ENCODE assay signal across 11 mouse cellular contexts in genomic region chr8:104510134-104510533, GRCm38 (mm10). TPM values are rescaled to one million over a fixed set of nuclear protein-coding genes. Genes with fewer than 3 reads are reported as not detected.
DNase-seq lines count a peak whose midpoint lies in the region; ATAC-seq lines count a peak whose summit lies in the region.
"Had no signal": no experiment of that assay in that cellular context is flagged by ENCODE, and none has a peak within 500 bp of the region (broad histone marks: within the 10 kb centered on the region; RNA-seq: fewer than 3 reads in every experiment).

No protein-coding gene starts in this region.

- H3K9ac ChIP-seq in heart, embryonic 14.5 days (ENCODE audit: low read length), result no peak overlapping the region
- H3K9ac ChIP-seq in embryonic facial prominence, embryonic 14.5 days (ENCODE audit: low read depth, low read length), result no peak overlapping the region
- no peak overlapping the region for H3K9ac ChIP-seq in hindbrain, embryonic 16.5 days (ENCODE audit: low read depth, low read length)
- no peak overlapping the region for H3K9ac ChIP-seq in midbrain, embryonic 14.5 days (replicated peaks; ENCODE audit: low read length)

- peaks cover 39% of the 10 kb centered on the region for H3K36me3 ChIP-seq in heart, embryonic 14.5 days (ENCODE audit: control insufficient read depth, insufficient read depth, low read length)
- peaks cover 25% of the 10 kb centered on the region for H3K36me3 ChIP-seq in embryonic facial prominence, embryonic 14.5 days (ENCODE audit: control insufficient read depth, insufficient read depth, low read length)
- peaks cover 15% of the 10 kb centered on the region for H3K36me3 ChIP-seq in hindbrain, embryonic 16.5 days (ENCODE audit: control insufficient read depth, insufficient read depth, low read length)
- peaks cover 28% of the 10 kb centered on the region for H3K36me3 ChIP-seq in midbrain, embryonic 14.5 days (ENCODE audit: control insufficient read depth, insufficient read depth, low read length)

- H3K4me2 ChIP-seq in heart, embryonic 14.5 days (ENCODE audit: low read length), result peak overlapping the region; percentile 89
- H3K4me2 ChIP-seq in embryonic facial prominence, embryonic 14.5 days (ENCODE audit: low read depth, low read length), result peak overlapping the region; percentile 99; the same call in 1 of the 2 replicates
- peak overlapping the region; percentile 100 for H3K4me2 ChIP-seq in hindbrain, embryonic 16.5 days (ENCODE audit: low read length)
- peak overlapping the region; percentile 100 for H3K4me2 ChIP-seq in midbrain, embryonic 14.5 days (ENCODE audit: low read length)

- ATAC-seq in heart, embryonic 14.5 days (ENCODE audit: insufficient number of reproducible peaks, insufficient read depth, low FRiP score, low read depth), result no peak
- ATAC-seq in embryonic facial prominence, embryonic 14.5 days (ENCODE audit: low read depth), result no peak
- ATAC-seq in hindbrain, embryonic 16.5 days, result peak; percentile 19
- no peak for ATAC-seq in midbrain, embryonic 14.5 days (ENCODE audit: low FRiP score, low TSS enrichment)
- ATAC-seq in erythroid progenitor cell, adult 5-6 weeks (replicated peaks; ENCODE audit: low FRiP score, poor library complexity, severe bottlenecking), result no peak

- 72% methylated on average over 3 of the region's 3 CpGs for WGBS in heart, embryonic 14.5 days
- WGBS in embryonic facial prominence, embryonic 14.5 days, result 77% methylated on average over 3 of the region's 3 CpGs
- 86% methylated on average over 3 of the region's 3 CpGs for WGBS in hindbrain, embryonic 16.5 days
- WGBS in midbrain, embryonic 14.5 days, result 87% methylated on average over 3 of the region's 3 CpGs

- peaks cover 3% of the 10 kb centered on the region in 2 experiments; a peak in 2 of 4 replicates for H3K4me1 ChIP-seq in heart, embryonic 14.5 days (ENCODE audit: control insufficient read depth in 2 of 2, insufficient read depth in 2 of 2, low read length in 2 of 2)
- no peaks in the 10 kb centered on the region for H3K4me1 ChIP-seq in embryonic facial prominence, embryonic 14.5 days (ENCODE audit: control insufficient read depth, insufficient read depth, low read length)
- H3K4me1 ChIP-seq in hindbrain, embryonic 16.5 days (ENCODE audit: control insufficient read depth, insufficient read depth, low read depth, low read length), result peaks cover 3% of the 10 kb centered on the region
- H3K4me1 ChIP-seq in midbrain, embryonic 14.5 days (ENCODE audit: control insufficient read depth, insufficient read depth, low read length), result peaks cover 11% of the 10 kb centered on the region; the same call in 1 of the 2 replicates

- H3K9me3 ChIP-seq in heart, embryonic 14.5 days (ENCODE audit: control insufficient read depth, low read length), result no peaks in the 10 kb centered on the region
- 0 out of 2 replicates have a peak, but pooled peaks cover 5% of the 10 kb centered on the region for H3K9me3 ChIP-seq in embryonic facial prominence, embryonic 14.5 days (ENCODE audit: control insufficient read depth, low read length)
- no peaks in the 10 kb centered on the region for H3K9me3 ChIP-seq in hindbrain, embryonic 16.5 days (ENCODE audit: control insufficient read depth, low read length)
- H3K9me3 ChIP-seq in midbrain, embryonic 14.5 days (ENCODE audit: control insufficient read depth, low read length), result no peaks in the 10 kb centered on the region

- intact Hi-C loops in heart, postnatal 10 days (cut with DNase I), result loop anchor here (5.0 kb wide), 1 partner anchor 168 kb away; no protein-coding TSS in a partner anchor

- no peak for DNase-seq in heart, postnatal 10 days
- no peak for DNase-seq in embryonic facial prominence, embryonic 14.5 days (ENCODE audit: low spot score)
- no peak for DNase-seq in midbrain, embryonic 14.5 days
- no peak for DNase-seq in thymus, postnatal 25 days
- DNase-seq in cerebellum, postnatal 10 days, result no peak

- H3K27ac ChIP-seq in heart, embryonic 14.5 days (replicated peaks in 1 of 2; ENCODE audit: control insufficient read depth in 1 of 2, insufficient read depth in 1 of 2, low read depth in 2 of 2, low read length in 2 of 2), result no peak overlapping the region
- H3K27ac ChIP-seq in embryonic facial prominence, embryonic 14.5 days (replicated peaks; ENCODE audit: low read depth, low read length), result no peak overlapping the region
- no peak overlapping the region for H3K27ac ChIP-seq in hindbrain, embryonic 16.5 days (ENCODE audit: low read depth, low read length)
- H3K27ac ChIP-seq in midbrain, embryonic 14.5 days (replicated peaks; ENCODE audit: low read depth, low read length), result no peak overlapping the region
- H3K27ac ChIP-seq: liver, embryonic 14.5 days had no signal

- H3K27me3 ChIP-seq in heart, embryonic 14.5 days (ENCODE audit: control insufficient read depth, insufficient read depth, low read length), result no peaks in the 10 kb centered on the region
- H3K27me3 ChIP-seq in embryonic facial prominence, embryonic 14.5 days (replicated peaks; ENCODE audit: control insufficient read depth, insufficient read depth, low read length), result no peaks in the 10 kb centered on the region
- no peaks in the 10 kb centered on the region for H3K27me3 ChIP-seq in hindbrain, embryonic 16.5 days (replicated peaks; ENCODE audit: control insufficient read depth, insufficient read depth, low read length)
- no peaks in the 10 kb centered on the region for H3K27me3 ChIP-seq in midbrain, embryonic 14.5 days (ENCODE audit: control insufficient read depth, insufficient read depth, low read length)

- no peak overlapping the region for H3K4me3 ChIP-seq in heart, embryonic 14.5 days (ENCODE audit: control insufficient read depth in 1 of 2, insufficient read depth in 1 of 2, low read depth in 1 of 2, low read length in 2 of 2)
- H3K4me3 ChIP-seq in embryonic facial prominence, embryonic 14.5 days (ENCODE audit: low read depth, low read length), result 0 out of 2 replicates have a peak overlapping the region, but pooled peaks have one; percentile 59
- H3K4me3 ChIP-seq in hindbrain, embryonic 16.5 days (ENCODE audit: low read length), result peak overlapping the region; percentile 63
- H3K4me3 ChIP-seq in midbrain, embryonic 14.5 days (replicated peaks; ENCODE audit: low read depth, low read length), result peak overlapping the region; percentile 54; the same call in 1 of the 2 replicates
- H3K4me3 ChIP-seq: myocyte had no signal

RNA-seq across cellular contexts. Expression of gene Terb1, which starts 0.4 kb away (rescaled TPM):
- polyA plus RNA-seq in heart, embryonic 14.5 days (2014; fragmentation: Nextera tagmentation; extraction: Ambion mirVana), result 0.18 TPM in 1 of 2 replicates, not detected in the other
- total RNA-seq in heart, postnatal 10 days (2021), result not detected
- polyA plus RNA-seq in embryonic facial prominence, embryonic 14.5 days (2014; fragmentation: Nextera tagmentation; extraction: Ambion mirVana), result 0.53 and 0.62 TPM in 2 replicates
- 0.70 and 0.90 TPM in 2 replicates for polyA plus RNA-seq in hindbrain, embryonic 16.5 days (2015; fragmentation: Nextera tagmentation; extraction: Ambion mirVana)
- 0.38 and 0.53 TPM in 2 replicates for polyA plus RNA-seq in midbrain, embryonic 14.5 days (2014; fragmentation: Nextera tagmentation; extraction: Ambion mirVana)
- total RNA-seq in erythroid progenitor cell, adult 5-6 weeks (2015; ENCODE audit: low replicate concordance), result not detected in 2 replicates
- not detected in 2 replicates for total RNA-seq in erythroid progenitor cell, adult 5-6 weeks (2017; ENCODE audit: low replicate concordance)
- polyA plus RNA-seq: kidney, adult 2 months; liver, embryonic 14.5 days; myocyte had no signal

RNA-seq across cellular contexts. Expression of gene Nae1, which starts 24.3 kb away (rescaled TPM):
- 73.3 and 80.0 TPM in 2 replicates for polyA plus RNA-seq in heart, embryonic 14.5 days (2014; fragmentation: Nextera tagmentation; extraction: Ambion mirVana)
- 10 to 100 TPM; 32.9 to 36.4 TPM for total RNA-seq in heart, postnatal 10 days (2021)
- 89.0 and 100 TPM in 2 replicates for polyA plus RNA-seq in embryonic facial prominence, embryonic 14.5 days (2014; fragmentation: Nextera tagmentation; extraction: Ambion mirVana)
- polyA plus RNA-seq in hindbrain, embryonic 16.5 days (2015; fragmentation: Nextera tagmentation; extraction: Ambion mirVana), result 104 and 108 TPM in 2 replicates
- 113 and 122 TPM in 2 replicates for polyA plus RNA-seq in midbrain, embryonic 14.5 days (2014; fragmentation: Nextera tagmentation; extraction: Ambion mirVana)
- total RNA-seq in erythroid progenitor cell, adult 5-6 weeks (2015; ENCODE audit: low replicate concordance), result 52.8 and 59.8 TPM in 2 replicates
- total RNA-seq in erythroid progenitor cell, adult 5-6 weeks (2017; ENCODE audit: low replicate concordance), result 57.4 and 77.1 TPM in 2 replicates

RNA-seq across cellular contexts. Expression of gene Car7, which starts 24.4 kb away (rescaled TPM):
- polyA plus RNA-seq in heart, embryonic 14.5 days (2014; fragmentation: Nextera tagmentation; extraction: Ambion mirVana), result 2.2 and 2.3 TPM in 2 replicates
- total RNA-seq in heart, postnatal 10 days (2021), result 1 to 10 TPM; 3.9 to 4.2 TPM
- 1.0 and 1.6 TPM in 2 replicates for polyA plus RNA-seq in embryonic facial prominence, embryonic 14.5 days (2014; fragmentation: Nextera tagmentation; extraction: Ambion mirVana)
- polyA plus RNA-seq in hindbrain, embryonic 16.5 days (2015; fragmentation: Nextera tagmentation; extraction: Ambion mirVana), result 3.5 and 4.9 TPM in 2 replicates
- polyA plus RNA-seq in midbrain, embryonic 14.5 days (2014; fragmentation: Nextera tagmentation; extraction: Ambion mirVana), result 2.7 and 3.6 TPM in 2 replicates
- not detected in 2 replicates for total RNA-seq in erythroid progenitor cell, adult 5-6 weeks (2015; ENCODE audit: low replicate concordance)
- not detected in 2 replicates for total RNA-seq in erythroid progenitor cell, adult 5-6 weeks (2017; ENCODE audit: low replicate concordance)

Comparison
In these comparisons a context has a peak if more than half of its experiments do, and no peak if none do; other contexts are left out.
1. H3K4me3 ChIP-seq: peak in embryonic facial prominence, embryonic 14.5 days (single experiment), hindbrain, embryonic 16.5 days (single experiment) and midbrain, embryonic 14.5 days (single experiment); none in heart, embryonic 14.5 days (0 of 2).
2. Peak in every context shown above with its lines, with median percentiles within 50 percentile points of each other: H3K4me2 ChIP-seq.